Mouse (Mus musculus) embryonic facial prominence, embryonic 10.5 days (tissue): Measurements from ENCODE around the gene Ncan. TPM values are rescaled to one million over a fixed set of nuclear protein-coding genes. Genes with fewer than 3 reads are reported as not detected.
A peak's percentile ranks its signal among the peaks of the same experiment; 100 is the strongest.

Experiments used
- DNase-seq: peaks from one replicate; pipeline ENCODE4 v3.0.0-alpha.2; 2017; ENCODE audit warnings: low spot score
- H3K27ac ChIP-seq: fragments of 300-500 bp; sonication (generic); replicated peaks from 2 replicates; pipeline ENCODE4 v1.5.1; 2016; ENCODE audit warnings: mild to moderate bottlenecking
- H3K27me3 ChIP-seq: fragments of 300-500 bp; sonication (generic); replicated peaks from 2 replicates; pipeline ENCODE4 v1.6.1; 2016; ENCODE audit warnings: low read depth, mild to moderate bottlenecking; ENCODE audit not compliant: poor library complexity, severe bottlenecking
- H3K36me3 ChIP-seq: fragments of 300-500 bp; sonication (generic); replicated peaks from 2 replicates; pipeline ENCODE4 v1.6.1; 2016; ENCODE audit warnings: mild to moderate bottlenecking, moderate library complexity
- H3K4me1 ChIP-seq: fragments of 300-500 bp; sonication (generic); 2 replicates; pipeline ENCODE4 v1.6.1; 2016
- H3K4me3 ChIP-seq: fragments of 300-500 bp; sonication (generic); 2 replicates; pipeline ENCODE4 v1.5.1; 2016; ENCODE audit warnings: mild to moderate bottlenecking, moderate library complexity
- H3K9me3 ChIP-seq: fragments of 300-500 bp; sonication (generic); 2 replicates; pipeline ENCODE4 v1.6.1; 2016; ENCODE audit warnings: mild to moderate bottlenecking
- WGBS: fragments of 180-500 bp; shearing (Covaris S2); methylation state at CpG from one replicate; pipeline ENCODE4 v1.1.7; 2016; 5-methylcytosine and 5-hydroxymethylcytosine counted together
- polyA plus RNA-seq: library from polyadenylated mRNA; unstranded; fragments of >200 nt; fragmentation: Nextera tagmentation; extraction: Ambion mirVana; gene quantifications from 2 replicates; pipeline ENCODE4 v1.2.1, GENCODE M21; 2016

Gene Ncan
- polyA plus RNA-seq, 1 experiment from 2014 or later = 6.2 TPM

DNA sequence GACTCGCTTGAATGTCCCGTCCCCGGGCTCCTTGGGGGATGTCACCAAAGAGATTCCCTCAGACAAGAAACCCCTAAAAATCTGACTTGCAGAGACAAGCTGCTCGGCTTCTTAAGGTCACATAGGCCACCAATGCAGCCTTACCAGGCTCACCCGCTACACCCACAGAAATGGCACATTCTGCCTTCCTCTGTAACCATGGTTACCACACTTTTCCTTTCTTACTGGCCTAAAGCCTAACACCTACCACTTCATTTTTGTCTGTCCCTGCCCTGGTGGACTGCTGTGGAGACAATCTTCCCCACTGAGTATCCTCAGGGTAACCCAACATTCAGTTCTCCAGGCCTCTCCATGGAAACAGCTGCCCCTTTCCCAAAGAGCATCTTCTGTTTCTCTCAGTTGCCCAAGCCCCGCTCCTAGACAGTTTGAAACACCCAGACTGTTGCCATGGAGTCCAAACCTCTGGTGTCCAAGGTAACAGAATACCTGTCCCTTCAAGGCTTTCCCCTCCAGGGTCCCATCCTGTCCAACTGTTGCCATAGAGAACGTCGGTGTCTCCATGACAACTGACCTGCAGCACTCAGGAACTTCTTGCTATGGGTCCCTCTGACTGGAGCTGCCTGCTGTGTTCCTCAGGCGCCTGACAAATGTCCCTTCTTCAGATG is 31.2 kb downstream of the Ncan start:
- 64% methylated on average over 9 of the region's 9 CpGs for WGBS
- Histone ChIP-seq H3K27ac (no peak overlapping the region), H3K36me3 (no peaks in the 10 kb centered on the region), H3K4me3 (no peak overlapping the region), H3K4me1 (peaks cover 17% of the 10 kb centered on the region), H3K27me3 (peaks cover 95% of the 10 kb centered on the region), H3K9me3 (no peaks in the 10 kb centered on the region)
- no peak for DNase-seq

DNA sequence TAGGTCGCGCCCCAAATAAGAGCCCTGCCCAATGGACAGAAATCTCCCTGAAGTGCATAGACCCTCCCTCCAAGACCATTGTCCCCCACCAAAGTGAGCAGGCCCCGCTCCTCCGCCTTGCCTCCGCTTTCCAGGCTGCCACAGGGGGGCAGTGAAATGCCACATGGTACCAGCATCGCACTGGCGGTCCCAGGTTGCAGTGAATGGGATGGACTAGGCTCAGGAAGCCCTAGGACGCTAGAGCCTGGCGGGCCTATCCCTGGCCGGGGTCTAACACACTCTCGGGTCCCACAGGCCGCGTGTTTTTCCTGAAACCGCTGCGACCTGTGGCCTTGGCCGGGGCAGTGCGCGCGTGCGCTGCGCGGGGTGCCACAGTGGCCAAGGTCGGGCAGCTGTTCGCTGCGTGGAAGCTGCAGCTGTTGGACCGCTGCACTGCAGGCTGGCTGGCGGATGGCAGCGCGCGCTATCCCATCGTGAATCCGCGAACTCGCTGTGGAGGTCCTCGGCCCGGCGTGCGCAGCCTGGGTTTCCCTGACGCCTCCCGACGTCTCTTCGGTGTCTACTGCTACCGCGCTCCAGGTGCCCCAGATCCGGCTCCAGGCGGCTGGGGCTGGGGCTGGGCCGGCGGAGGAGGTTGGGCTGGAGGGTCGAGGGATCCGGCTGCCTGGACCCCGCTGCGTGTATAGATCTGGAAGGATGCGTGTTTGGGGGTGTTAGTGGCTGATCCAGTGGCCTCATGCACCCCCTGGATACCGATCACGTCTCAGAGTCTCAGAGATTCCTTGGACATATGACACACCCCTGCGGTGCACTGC is 32.6 kb downstream of the Ncan start:
- H3K4me1 ChIP-seq = peaks cover 31% of the 10 kb centered on the region
- no peaks in the 10 kb centered on the region for H3K9me3 ChIP-seq
- H3K27me3 ChIP-seq = peaks cover 98% of the 10 kb centered on the region
- H3K36me3 ChIP-seq = no peaks in the 10 kb centered on the region
- no peak overlapping the region; the same call in 1 of the 2 replicates for H3K27ac ChIP-seq
- peak; percentile 82 for DNase-seq
- H3K4me3 ChIP-seq = peak overlapping the region; percentile 56
- WGBS = 4% methylated on average over 56 of the region's 56 CpGs

DNA sequence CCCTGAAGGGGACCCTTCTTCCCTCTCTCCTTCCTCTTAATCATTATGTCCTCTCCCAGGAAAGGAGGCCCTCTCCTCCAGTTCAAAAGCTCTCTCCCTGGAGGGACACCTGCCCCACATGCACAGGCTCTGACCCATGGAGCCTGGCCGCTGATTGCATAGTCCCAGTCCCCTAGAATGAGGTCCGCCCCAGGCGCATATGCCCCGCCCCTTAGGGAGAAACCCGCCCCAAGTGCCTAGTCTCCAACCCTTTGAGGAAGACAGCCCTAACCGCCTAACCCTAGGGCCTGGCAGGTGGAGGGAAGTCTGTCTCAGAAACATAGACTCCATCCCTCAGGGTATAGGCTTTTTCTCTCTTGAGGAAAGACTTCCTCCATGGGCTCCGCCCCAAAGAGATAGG is 33.4 kb downstream of the Ncan start:
- DNase-seq = no peak
- Histone ChIP-seq H3K27ac (no peak overlapping the region), H3K4me3 (0 out of 2 replicates have a peak overlapping the region, but pooled peaks have one; percentile 16), H3K27me3 (peaks cover 100% of the 10 kb centered on the region), H3K4me1 (peaks cover 31% of the 10 kb centered on the region), H3K9me3 (no peaks in the 10 kb centered on the region), H3K36me3 (no peaks in the 10 kb centered on the region)
- WGBS = 4% methylated on average over 7 of the region's 7 CpGs

DNA sequence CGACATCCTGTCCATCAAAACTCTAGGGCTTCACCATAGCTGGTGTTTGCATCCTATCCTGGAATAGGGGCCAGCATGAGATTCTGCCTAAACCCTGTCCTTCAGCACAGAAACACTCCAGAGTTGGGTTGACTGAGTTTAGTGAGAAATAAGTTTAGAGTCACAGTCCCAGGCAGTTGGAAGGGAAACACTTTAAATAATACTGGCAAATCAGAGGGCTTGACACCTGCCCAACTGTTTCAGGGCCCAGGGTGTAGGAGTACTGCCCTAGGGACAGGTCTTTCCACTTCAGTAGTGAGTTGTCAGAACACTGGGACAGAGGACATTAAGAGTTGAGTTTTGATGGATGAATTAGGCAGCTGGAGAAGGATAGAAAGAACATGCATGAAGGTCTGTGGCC is 34.5 kb downstream of the Ncan start:
- 54% methylated on average over 1 of the region's 1 CpGs for WGBS
- H3K36me3 ChIP-seq = no peaks in the 10 kb centered on the region
- H3K9me3 ChIP-seq = no peaks in the 10 kb centered on the region
- H3K27me3 ChIP-seq = peaks cover 100% of the 10 kb centered on the region
- no peak overlapping the region for H3K4me3 ChIP-seq
- peaks cover 31% of the 10 kb centered on the region for H3K4me1 ChIP-seq
- H3K27ac ChIP-seq = no peak overlapping the region
- DNase-seq = no peak

DNA sequence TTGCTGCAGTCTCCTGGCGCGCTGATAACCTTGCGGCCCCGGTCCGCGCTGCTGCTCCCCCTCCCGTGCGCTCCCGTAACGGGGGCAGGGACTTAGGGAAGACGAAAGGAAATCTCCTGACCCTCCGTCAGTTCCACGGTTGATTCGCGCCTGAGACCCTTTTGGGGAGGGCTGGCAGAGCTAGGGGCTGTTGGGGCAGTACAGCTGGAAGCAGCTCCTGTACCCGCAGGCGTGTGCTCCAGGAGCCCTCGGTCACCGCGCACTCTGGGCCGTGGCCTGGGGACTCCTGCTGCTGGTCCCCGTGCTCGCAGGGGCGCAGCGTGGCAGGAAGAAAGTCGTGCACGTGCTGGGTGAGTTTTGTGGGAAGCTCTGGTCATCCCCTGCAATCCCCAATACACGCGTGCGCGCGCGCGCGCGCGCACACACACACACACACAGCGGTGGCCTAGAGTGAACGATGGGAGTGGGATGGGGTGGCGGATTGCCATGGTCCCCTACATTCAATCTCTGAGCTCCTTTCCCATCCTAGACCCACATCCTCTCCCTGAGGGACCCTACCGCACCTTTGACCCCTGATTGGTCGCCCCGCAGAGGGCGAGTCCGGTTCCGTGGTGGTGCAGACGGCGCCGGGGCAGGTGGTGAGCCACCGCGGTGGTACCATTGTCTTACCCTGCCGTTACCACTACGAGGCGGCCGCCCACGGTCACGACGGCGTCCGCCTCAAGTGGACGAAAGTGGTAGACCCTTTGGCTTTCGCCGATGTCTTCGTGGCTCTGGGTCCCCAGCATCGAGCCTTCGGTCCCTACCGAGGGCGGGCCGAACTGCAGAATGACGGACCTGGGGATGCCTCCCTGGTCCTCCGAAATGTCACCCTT is 36.2 kb downstream of the Ncan start:
- Histone ChIP-seq H3K36me3 (no peaks in the 10 kb centered on the region), H3K27ac (no peak overlapping the region)
- WGBS = 2% methylated on average over 71 of the region's 71 CpGs

DNA sequence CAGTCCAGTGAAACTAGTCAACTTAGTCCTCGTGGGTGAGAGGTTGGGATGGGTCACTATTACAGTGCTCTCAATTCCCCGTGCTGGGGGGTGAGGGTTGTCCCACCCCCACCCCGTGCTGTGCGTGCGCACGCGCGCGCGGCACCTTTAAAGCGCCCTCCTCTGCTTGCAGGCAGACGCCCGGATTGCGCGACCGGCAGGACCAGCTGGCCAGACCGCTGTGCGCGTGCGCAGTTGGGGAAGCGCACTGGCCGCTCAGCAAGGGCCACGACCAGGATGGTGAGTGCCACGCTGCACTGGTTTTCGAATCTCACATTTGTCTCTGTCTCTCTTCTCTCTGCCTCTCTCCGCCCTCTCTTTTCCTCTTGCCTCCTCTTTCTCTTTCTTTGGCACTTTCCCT is 37.4 kb downstream of the Ncan start, which contains the start of gene Hapln4:
TSS of gene Hapln4 (plus strand) at position 173 of the 400 bp plus-strand sequence.
- Histone ChIP-seq H3K4me3 (peak within 1 kb of the TSS; percentile 56), H3K36me3 (no peaks in the 10 kb centered on the region), H3K27ac (no peak within 1 kb of the TSS), H3K4me1 (peaks cover 29% of the 10 kb centered on the region), H3K27me3 (peaks cover 72% of the 10 kb centered on the region), H3K9me3 (no peaks in the 10 kb centered on the region)
- peak; percentile 84 for DNase-seq
- WGBS = under 1% methylated on average over 26 of the region's 26 CpGs

More for the DNA sequence above, 36.2 kb downstream of the Ncan start:
- H3K27me3 ChIP-seq = peaks cover 83% of the 10 kb centered on the region
- no peaks in the 10 kb centered on the region for H3K9me3 ChIP-seq
- peak; percentile 60 for DNase-seq
- peaks cover 31% of the 10 kb centered on the region for H3K4me1 ChIP-seq
- peak overlapping the region; percentile 56 for H3K4me3 ChIP-seq

DNA sequence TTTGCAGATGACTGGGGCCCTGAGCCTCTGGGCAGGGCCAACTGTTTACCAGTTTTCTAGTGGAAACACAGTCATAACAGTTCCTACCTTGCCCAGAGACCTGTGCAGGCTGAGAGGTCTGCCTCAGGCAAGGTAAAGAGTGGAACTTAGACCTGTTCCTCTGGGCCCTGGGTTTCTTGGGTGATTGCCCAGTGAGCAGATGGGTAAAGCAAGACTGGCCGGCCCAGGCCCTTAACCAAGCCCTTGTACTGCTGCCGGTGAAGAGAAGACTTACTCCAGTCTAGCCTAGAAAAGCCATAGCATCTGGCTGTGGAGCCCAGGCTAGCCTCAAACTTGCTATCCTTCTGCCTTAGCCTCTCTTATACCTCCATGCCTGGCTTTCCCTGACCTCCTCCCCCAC is 38.7 kb downstream of the Ncan start:
- WGBS = 91% methylated on average over 2 of the region's 2 CpGs
- H3K36me3 ChIP-seq = no peaks in the 10 kb centered on the region
- H3K27me3 ChIP-seq = peaks cover 59% of the 10 kb centered on the region
- no peaks in the 10 kb centered on the region for H3K9me3 ChIP-seq
- H3K4me1 ChIP-seq = peaks cover 17% of the 10 kb centered on the region
- no peak overlapping the region for H3K4me3 ChIP-seq
- no peak overlapping the region for H3K27ac ChIP-seq
- DNase-seq = no peak

DNA sequence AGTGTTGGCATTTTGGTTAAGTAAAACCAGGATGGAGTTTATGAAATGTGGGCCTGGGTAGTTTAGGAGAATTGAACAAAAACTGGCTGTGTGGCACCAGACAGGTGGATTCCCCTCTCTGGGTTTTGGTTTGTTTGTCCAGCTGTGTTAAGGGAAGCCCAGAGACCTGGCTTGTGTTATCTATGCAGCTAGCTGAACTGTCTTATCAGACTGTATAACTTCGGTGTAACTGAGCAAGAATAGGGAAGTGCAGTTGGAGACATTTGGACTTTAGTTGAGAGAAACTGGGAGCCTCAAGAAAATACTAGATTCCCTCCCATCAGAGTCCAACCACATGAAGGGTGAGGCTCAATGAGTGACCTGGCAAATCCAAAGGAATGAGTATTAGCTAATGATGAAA is 47.0 kb downstream of the Ncan start:
- no peaks in the 10 kb centered on the region for H3K9me3 ChIP-seq
- H3K36me3 ChIP-seq = peaks cover 41% of the 10 kb centered on the region
- peaks cover 10% of the 10 kb centered on the region for H3K4me1 ChIP-seq
- peaks cover 14% of the 10 kb centered on the region for H3K27me3 ChIP-seq
- H3K27ac ChIP-seq = no peak overlapping the region
- 82% methylated on average over 1 of the region's 1 CpGs for WGBS
- no peak for DNase-seq
- no peak overlapping the region for H3K4me3 ChIP-seq

DNA sequence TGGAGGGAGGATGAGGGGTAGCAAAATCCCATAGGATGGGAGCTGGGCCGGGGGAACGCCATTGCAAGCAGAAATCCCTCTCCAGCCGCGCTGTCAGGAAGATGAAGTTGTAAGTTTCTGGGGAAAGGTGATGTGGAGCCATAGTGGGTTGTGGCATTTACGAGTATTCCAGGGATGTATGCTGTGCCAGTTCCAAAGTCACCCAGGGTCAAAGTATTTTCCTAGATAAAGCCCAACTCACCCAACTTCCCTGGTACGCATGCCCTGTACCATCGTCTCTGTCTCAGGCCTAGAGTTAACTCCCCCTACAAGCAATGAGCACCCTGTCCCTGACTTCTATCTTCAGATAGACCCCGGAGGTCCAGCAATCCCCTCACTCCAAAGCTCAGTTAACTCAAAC is 47.6 kb downstream of the Ncan start:
- WGBS = 59% methylated on average over 8 of the region's 8 CpGs
- Histone ChIP-seq H3K27me3 (peaks cover 14% of the 10 kb centered on the region), H3K4me1 (peaks cover 10% of the 10 kb centered on the region), H3K36me3 (peaks cover 47% of the 10 kb centered on the region), H3K4me3 (peak overlapping the region; percentile 41), H3K9me3 (no peaks in the 10 kb centered on the region), H3K27ac (no peak overlapping the region)
- DNase-seq = no peak

DNA sequence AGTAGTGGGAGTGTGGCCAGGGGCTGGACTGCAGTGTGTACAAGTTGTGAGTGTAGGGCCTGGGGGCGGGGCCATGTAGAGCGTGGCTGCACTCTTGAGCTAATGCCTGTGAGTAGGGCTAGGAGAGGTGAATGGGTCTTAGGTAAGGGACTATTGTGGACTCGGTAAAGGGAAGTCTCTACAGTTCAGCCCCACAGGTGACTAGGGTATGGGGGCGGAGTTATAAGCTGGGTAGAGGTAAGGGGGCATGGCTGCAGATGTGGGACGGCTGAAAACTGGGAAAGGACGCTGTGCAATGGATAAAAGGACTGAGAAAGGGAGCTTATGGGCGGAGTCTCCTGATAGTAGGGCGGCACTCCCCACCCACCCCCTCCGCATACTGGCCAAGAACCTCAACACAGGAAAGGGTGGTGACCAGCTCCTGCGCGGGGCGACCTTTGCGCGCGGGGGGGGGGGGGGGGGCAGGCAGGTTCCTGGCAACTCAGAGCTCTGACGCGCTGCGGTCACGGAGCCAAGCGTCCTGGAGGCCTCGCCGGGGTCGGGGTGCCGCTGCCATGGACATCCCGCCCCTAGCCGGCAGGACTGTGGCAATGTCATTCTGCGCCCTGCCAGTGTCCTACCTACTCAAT is 48.1 kb downstream of the Ncan start, which contains the start of gene Tm6sf2:
TSS of gene Tm6sf2 (plus strand) at position 484 of the 629 bp plus-strand sequence.
- H3K4me1 ChIP-seq = peaks cover 10% of the 10 kb centered on the region
- peaks cover 14% of the 10 kb centered on the region for H3K27me3 ChIP-seq
- no peaks in the 10 kb centered on the region for H3K9me3 ChIP-seq
- H3K4me3 ChIP-seq = peak within 1 kb of the TSS; percentile 41
- 10% methylated on average over 27 of the region's 27 CpGs for WGBS
- no peak within 1 kb of the TSS for H3K27ac ChIP-seq
- peaks cover 53% of the 10 kb centered on the region for H3K36me3 ChIP-seq
- DNase-seq = peak; percentile 19

DNA sequence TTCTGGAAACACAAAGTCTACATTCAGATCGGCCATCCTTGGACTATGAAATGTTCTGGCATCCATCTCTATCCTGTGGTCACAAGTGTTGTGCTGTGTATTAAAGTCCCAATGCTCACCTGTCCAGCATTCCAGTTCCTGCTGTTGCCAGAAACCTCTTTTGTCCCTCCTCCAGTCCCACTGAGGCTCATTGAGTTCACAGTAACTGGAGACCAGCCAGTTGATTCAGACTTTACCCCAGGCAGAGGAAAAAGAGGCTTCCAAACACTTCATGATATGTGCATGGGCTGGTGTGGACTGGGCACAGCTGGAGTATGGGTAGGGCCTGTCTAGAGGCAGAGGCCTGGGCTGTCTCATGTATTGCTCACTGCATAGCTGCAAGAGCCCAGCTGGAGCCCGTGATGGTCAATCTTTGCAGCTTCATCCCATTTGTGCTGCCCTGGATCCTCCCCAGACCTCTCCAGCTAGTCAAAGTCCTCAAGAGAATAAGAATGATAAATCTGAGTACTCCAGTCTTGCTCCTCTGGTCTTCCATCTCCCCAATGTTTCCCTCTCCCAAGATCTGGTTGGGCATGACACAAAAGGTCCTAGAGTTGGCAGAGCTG is 48.7 kb downstream of the Ncan start:
- Histone ChIP-seq H3K27ac (no peak overlapping the region), H3K27me3 (peaks cover 14% of the 10 kb centered on the region), H3K4me3 (no peak overlapping the region), H3K36me3 (peaks cover 59% of the 10 kb centered on the region), H3K4me1 (peaks cover 10% of the 10 kb centered on the region), H3K9me3 (no peaks in the 10 kb centered on the region)
- DNase-seq = no peak
- 80% methylated on average over 2 of the region's 2 CpGs for WGBS
